Mouse (Mus musculus): ENCODE results near the gene Aldh4a1.
A peak's percentile ranks its signal among the peaks of the same experiment; 100 is the strongest.

Aldh4a1 gene

GRCm38 (mm10) chr4:139589351-139590027 lies 33.2 kb upstream of the Aldh4a1 start:
- DNase-seq (ENCODE audit: low read depth, low spot score): no peak

GRCm38 (mm10) chr4:139590446-139590845 lies 32.2 kb upstream of the Aldh4a1 start:
- DNase-seq (ENCODE audit: low read depth, low spot score): peak; percentile 85

- no peak for DNase-seq (ENCODE audit: low read depth, low spot score)
These were observed 29.8 kb upstream of the Aldh4a1 start for GRCm38 (mm10) chr4:139592895-139593294.

- no peak for DNase-seq (ENCODE audit: low read depth, low spot score)
These were observed 29.3 kb upstream of the Aldh4a1 start for GRCm38 (mm10) chr4:139593383-139593782.

GRCm38 (mm10) chr4:139594062-139594461 lies 28.6 kb upstream of the Aldh4a1 start:
- DNase-seq (ENCODE audit: low read depth, low spot score): no peak

- no peak for DNase-seq (ENCODE audit: low read depth, low spot score)
These were observed 26.0 kb upstream of the Aldh4a1 start for GRCm38 (mm10) chr4:139596715-139597114.

- no peak for DNase-seq (ENCODE audit: low read depth, low spot score)
These were observed 25.1 kb upstream of the Aldh4a1 start for GRCm38 (mm10) chr4:139597286-139598284.

- DNase-seq (ENCODE audit: low read depth, low spot score): no peak
These were observed 24.3 kb upstream of the Aldh4a1 start for GRCm38 (mm10) chr4:139598356-139598755.

GRCm38 (mm10) chr4:139598950-139599518 lies 23.6 kb upstream of the Aldh4a1 start:
- peak; percentile 95 for DNase-seq (ENCODE audit: low read depth, low spot score)

- no peak for DNase-seq (ENCODE audit: low read depth, low spot score)
These were observed 20.9 kb upstream of the Aldh4a1 start for GRCm38 (mm10) chr4:139601519-139602356.

GRCm38 (mm10) chr4:139602357-139603244 lies 20.1 kb upstream of the Aldh4a1 start, which contains the start of gene Gm21969:
Gene Gm21969, plus strand, starts transcription at chr4:139603186.
- peak; percentile 73 for DNase-seq (ENCODE audit: low read depth, low spot score)

- DNase-seq (ENCODE audit: low read depth, low spot score): no peak
These were observed 17.4 kb upstream of the Aldh4a1 start for GRCm38 (mm10) chr4:139605216-139605615.

- DNase-seq (ENCODE audit: low read depth, low spot score): no peak
These were observed 15.9 kb upstream of the Aldh4a1 start for GRCm38 (mm10) chr4:139606732-139607131.

- DNase-seq (ENCODE audit: low read depth, low spot score): no peak
These were observed 13.7 kb upstream of the Aldh4a1 start for GRCm38 (mm10) chr4:139608975-139609374.

GRCm38 (mm10) chr4:139610954-139611353 lies 11.7 kb upstream of the Aldh4a1 start:
- no peak for DNase-seq (ENCODE audit: low read depth, low spot score)

GRCm38 (mm10) chr4:139611542-139611953 lies 11.1 kb upstream of the Aldh4a1 start:
- peak; percentile 93 for DNase-seq (ENCODE audit: low read depth, low spot score)

GRCm38 (mm10) chr4:139614524-139615260 lies 8.0 kb upstream of the Aldh4a1 start:
- DNase-seq (ENCODE audit: low read depth, low spot score): no peak

- peak; percentile 45 for DNase-seq (ENCODE audit: low read depth, low spot score)
These were observed 6.2 kb upstream of the Aldh4a1 start for GRCm38 (mm10) chr4:139616276-139617000.

- DNase-seq (ENCODE audit: low read depth, low spot score): no peak
These were observed 5.7 kb upstream of the Aldh4a1 start for GRCm38 (mm10) chr4:139617001-139617364.
